Mouse (Mus musculus): ENCODE measurements around the gene Ndufc2.

DNA sequence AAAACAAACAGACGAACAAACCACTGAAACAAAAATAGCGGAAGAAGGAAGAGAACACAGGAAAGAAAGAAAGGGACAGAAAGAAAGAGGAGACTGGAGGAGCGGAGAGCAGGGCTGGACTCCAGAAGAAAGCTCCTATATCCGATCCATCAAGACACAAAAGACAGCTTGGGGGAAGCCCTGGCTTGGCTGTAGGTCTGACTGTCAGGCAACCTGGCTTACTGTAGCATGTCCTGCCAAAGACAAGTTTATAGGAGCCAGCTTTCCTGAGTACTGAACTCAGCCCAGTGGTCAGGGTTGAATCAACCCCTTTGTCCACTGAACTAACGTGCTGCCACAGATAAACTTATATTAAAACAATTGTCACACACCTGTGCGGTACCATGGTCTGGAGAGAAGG is 27.5 kb downstream of the Ndufc2 start:
- no peak for TF ChIP-seq CTCF (IDR thresholded peaks at IDR 0.05)
- TF ChIP-seq EP300 (IDR thresholded peaks at IDR 0.05), result no peak

Measured in lung, postnatal 0 days (tissue).